Mouse (Mus musculus): ENCODE measurements around the gene Bloc1s3.
A peak's percentile ranks its signal among the peaks of the same experiment; 100 is the strongest.

The Bloc1s3 gene

GRCm38 (mm10) chr7:19508150-19508923 is at the start of gene Bloc1s3, which contains the start of gene Trappc6a:
Bloc1s3 (minus strand) TSS chr7:19508367.
Trappc6a (plus strand) TSS chr7:19508395.
- peak; percentile 95 for DNase-seq

DNA sequence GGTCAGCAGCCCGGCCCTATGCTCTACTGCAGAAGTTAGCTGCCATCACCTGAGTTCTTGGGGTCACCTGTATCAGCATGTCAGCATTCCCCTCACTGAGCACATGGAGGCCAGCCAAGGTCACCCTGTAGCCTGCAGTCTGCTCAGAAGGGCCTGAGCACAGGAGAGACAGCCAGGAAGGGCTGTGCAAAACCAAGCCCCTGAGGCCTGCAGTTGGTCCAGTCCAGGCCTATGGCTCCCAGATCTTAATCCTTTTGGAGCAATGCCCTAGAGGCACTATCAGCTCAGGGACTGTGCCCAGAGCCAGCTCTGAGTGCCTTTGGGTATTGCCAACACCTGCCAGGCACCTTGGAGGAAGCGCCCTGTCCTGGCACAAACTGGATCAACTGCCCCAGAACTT is 48.9 kb upstream of the Bloc1s3 start:
- DNase-seq, result peak; percentile 41

- DNase-seq, result no peak
Observed at GRCm38 (mm10) chr7:19554168-19554567, 46.0 kb upstream of the Bloc1s3 start.

- DNase-seq, result no peak
Observed at GRCm38 (mm10) chr7:19552443-19552842, 44.3 kb upstream of the Bloc1s3 start.

DNA sequence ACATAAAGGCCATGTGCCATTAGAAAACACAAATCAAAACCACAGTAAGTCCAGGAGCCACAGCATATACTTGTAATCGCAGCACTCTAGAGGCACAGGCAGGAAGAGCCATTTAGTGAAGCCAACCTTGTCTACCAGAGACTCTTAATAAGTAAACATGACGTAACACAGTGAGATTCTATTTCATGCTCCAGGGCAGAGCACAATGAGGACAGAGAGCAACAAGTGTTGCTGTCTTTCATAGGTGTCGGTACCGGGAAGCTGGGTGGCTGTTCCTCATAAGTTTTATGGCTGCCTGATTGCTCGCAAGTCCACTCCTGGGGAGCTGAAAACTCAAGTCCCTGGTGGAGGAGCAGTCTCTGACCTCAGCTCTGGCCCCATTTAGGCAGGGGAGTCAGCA is 43.5 kb upstream of the Bloc1s3 start:
- no peak for DNase-seq

- DNase-seq, result no peak
Observed at GRCm38 (mm10) chr7:19549394-19549793, 41.2 kb upstream of the Bloc1s3 start.

DNA sequence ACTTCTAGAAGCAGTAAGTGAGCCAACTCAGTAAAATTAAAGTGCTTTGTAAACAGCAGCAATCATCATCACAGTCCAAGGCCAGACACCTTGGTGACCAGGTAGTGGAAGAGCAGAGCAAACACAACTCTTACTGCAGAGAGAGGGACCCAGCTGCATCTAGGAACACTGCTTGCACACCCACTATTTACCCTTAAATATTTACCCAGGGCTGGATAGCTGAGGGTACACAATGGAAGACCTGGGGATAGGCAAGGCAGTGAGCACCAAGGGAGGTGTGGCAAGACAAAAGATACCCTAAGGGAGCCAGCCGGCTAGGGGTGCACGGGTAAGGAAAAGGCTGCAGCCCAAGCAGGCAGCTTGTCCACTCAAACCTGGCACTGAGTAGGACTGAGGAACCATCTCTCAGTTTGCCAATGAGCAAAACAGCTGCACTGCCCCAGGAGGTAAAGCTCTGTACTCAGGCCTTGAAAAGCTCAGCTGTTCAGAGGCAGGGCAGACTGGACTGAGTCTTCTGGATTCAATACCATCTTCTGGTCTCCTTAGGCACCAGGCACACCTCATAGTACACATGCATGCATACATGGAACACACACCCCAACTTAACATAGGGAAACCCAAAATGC is 39.3 kb upstream of the Bloc1s3 start:
- no peak for DNase-seq

DNA sequence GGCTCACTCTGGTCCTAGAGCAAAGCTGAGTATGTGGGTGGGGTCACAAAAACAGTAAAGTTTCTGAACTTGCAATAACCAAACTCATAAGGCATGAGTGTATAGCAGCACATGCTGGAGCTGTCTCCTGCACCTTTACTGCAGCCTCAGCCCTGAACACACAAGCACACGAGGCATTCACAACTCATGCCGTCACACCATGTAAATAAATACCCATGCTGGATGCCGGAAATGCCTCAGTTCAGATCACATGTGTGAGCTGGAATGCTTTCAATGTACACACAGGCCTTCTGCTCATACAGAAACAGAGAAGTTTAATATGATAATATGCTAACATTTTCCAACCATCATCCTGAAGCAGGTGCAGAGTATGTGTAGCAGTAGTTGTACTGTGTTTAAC is 37.8 kb upstream of the Bloc1s3 start:
- no peak for DNase-seq

DNA sequence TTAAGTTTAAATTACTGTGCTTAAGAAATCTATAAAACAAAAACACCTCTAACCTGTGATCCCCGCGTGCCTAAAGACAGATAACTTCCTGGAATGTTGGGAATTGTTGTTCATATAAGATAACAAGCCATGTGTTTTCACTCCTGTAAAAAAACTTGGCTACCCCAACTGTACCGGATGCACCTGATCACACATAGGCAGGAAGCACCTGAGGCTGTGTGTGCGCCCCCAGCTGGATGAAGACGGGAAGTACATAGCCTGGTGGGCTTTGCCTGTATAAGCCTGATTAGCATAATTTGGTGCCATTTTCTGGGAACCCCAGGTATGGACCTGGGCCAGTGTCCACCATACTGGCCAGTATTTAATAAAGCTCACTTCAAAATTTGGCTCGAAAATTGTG is 35.4 kb upstream of the Bloc1s3 start:
- DNase-seq, result peak; percentile 50

DNA sequence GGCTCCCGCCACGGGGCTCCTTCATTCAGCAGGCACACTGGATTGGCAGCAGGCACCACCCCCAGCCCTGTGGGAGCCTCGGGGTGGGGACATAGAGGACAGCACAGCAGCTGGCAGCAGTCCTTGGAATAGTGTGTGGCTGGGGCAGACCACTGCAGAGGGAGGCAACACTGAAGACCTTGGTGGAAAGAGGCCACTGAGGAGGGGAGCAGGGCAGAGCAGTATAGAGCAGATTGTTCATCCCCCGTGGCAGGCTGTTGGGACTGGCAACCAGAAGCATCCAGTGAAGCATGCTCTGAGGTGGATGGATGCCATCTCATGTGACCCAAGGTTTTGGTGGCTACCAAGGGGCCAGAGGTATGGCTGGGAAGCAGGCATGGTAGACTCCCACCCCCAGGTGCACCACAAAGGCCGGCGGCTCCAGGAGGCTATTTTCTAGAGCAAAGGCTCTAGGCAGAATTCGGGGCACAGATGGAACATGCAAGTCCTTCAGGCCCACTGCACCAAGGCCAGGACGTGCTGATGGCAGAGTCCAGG is 34.1 kb upstream of the Bloc1s3 start:
- DNase-seq, result no peak

DNA sequence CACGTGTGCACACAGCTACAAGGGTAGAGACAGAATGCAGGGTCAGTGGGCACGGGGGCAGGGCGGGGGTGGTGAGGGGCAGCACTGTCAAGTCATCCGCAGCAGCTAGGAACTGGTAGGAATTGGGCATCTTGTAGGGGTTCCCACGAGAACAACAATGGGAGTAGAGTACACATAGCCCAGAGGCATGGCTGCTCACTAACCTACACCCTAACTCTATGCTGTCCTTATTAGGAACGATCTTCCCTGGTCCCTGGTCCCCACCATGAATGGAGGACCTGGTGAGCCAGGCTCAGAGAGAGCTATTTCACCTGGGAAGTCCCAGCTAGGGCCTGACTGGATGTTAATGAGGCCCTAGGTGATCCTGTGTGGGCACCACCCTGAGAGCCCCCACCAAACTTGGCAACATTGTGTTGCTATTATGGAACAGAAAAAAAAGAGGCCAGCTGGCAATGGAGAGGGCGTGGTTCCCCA is 33.6 kb upstream of the Bloc1s3 start:
- no peak for DNase-seq

GRCm38 (mm10) chr7:19540771-19541566 is 32.8 kb upstream of the Bloc1s3 start:
- DNase-seq, result no peak

- no peak for DNase-seq
Observed at GRCm38 (mm10) chr7:19534676-19535075, 26.5 kb upstream of the Bloc1s3 start.

GRCm38 (mm10) chr7:19532240-19532639 is 24.1 kb upstream of the Bloc1s3 start:
- DNase-seq, result no peak

DNA sequence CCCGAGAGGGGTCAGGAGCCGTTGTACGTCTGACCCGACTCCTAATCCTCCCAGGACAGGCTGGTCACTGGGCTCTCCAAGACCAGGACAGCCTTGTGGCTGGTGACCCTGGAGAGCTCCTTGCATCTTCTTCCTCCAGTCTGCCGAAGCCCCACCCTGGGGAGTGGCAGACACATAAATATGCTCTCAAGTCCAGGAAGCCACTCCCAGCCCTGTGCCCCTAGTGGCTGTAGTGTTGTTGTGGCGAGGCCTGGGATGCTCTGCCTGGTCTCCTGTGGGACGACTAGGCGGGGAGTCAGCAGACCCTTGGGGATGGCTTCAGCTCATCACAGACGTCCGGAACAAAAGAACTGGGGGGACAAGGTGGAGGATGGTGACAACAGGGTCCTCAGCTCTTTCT is 22.9 kb upstream of the Bloc1s3 start:
- DNase-seq, result no peak

DNA sequence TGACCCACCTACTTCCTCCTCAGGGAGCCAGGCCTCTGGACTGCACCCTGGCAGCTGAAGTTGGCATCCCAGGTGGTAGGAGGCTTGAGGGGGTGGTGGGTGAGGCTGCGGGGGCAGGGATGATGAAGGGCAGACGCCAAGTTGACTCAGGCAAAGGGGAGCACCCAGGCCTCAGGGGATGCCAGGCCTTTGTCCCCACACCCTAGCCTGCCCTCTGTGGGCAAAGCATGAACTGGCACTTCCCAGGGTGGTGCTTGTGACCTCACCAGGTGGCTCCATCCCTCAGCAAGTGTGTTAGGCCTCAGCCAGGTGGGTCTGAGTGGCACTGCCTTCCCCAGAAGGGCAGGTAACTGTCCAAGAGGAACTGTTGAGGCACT is 16.9 kb upstream of the Bloc1s3 start:
- no peak for DNase-seq

GRCm38 (mm10) chr7:19524420-19525104 is 16.4 kb upstream of the Bloc1s3 start:
- DNase-seq, result no peak

GRCm38 (mm10) chr7:19523757-19524419 is 15.7 kb upstream of the Bloc1s3 start:
- DNase-seq, result peak; percentile 83

DNA sequence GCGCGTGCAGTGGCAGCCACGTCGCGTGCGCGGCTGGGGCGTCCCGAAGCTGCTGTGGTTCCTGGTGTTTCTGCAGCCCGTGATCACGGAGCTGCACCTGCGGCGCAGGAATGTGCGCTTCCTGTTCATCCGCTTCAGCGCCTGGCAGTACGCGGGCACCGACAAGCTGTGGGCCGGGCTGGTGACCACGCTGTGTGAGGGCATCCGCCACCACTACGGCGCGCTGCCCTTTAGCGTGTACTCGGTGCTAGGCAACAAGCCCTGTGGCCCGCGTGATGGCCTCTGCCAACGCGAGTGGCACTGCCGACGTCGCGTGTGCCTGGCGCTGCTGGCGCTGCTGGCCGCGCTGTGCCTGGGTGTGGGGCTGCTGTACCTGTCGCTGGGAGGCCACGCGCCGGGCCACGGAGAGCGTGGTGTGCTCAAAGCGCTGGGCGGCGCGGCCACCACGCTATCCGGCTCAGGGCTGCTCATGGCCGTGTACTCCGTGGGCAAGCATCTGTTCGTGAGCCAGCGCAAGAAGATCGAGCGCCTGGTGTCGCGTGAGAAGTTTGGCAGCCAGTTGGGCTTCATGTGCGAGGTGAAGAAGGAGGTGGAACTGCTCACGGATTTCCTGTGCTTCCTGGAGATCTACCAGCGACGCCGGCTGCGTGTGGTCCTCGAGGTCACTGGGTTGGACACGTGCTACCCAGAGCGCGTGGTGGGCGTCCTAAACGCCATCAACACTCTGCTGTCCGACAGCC is 15.0 kb upstream of the Bloc1s3 start:
- DNase-seq, result no peak

- DNase-seq, result no peak
Observed at GRCm38 (mm10) chr7:19520032-19520431, 11.9 kb upstream of the Bloc1s3 start.

DNA sequence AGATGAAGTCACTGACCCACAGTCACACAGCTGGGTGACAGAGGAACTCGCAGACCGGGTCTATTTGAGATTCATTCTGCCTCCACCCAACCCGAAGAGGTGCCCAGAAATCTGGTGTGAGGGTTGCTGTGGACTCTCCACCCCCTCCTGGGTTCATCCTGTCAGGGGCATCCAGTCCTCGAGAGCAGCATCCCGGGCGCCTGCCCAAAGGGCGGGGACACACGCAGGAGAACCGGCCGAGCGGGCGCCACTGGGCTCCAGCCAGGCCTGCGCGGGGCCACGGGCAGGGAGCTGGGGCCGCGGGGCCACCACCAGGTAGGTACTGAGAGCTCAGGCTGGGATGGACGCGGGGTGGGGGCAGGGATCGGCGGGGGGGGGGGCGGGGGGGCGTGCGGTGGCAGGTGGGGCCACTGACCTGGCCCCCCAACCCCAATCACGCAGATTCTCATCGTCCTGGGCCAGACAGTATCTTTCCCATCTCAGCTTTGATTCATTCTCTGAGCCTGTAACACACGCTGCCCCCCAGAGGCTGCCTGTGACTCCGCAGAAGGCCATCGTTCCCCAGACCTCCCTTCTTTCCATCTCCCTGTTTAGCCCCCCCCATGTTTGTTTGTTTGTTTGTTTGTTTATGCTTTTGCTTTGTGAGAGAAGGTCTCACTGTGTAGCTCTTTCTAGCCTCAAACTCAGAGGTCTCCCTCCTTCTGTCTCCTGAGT is 9.6 kb upstream of the Bloc1s3 start, which contains the start of gene Nkpd1:
Gene Nkpd1 (plus strand): TSS at position 187 of the 714 bp plus-strand sequence.
- no peak for DNase-seq
